Mouse (Mus musculus) heart, adult 2 months (tissue): ENCODE data around the gene Syce3. TPM values are rescaled to one million over a fixed set of nuclear protein-coding genes. Genes with fewer than 3 reads are reported as not detected.

Experiments
- DNase-seq, 2 experiments: peaks; one replicate each; pipeline ENCODE4 v3.0.0; 2021
- H3K27ac ChIP-seq: fragments of 200-600 bp; 2 replicates; pipeline ENCODE4 v1.8.1; 2022
- H3K27me3 ChIP-seq: fragments of 200-500 bp; 2 replicates; pipeline ENCODE4 v1.6.1; 2012; ENCODE audit warnings: mild to moderate bottlenecking, low read length, inconsistent platforms, mixed read lengths; ENCODE audit not compliant: control insufficient read depth, insufficient read depth
- H3K36me3 ChIP-seq: fragments of 200-500 bp; 2 replicates; pipeline ENCODE4 v1.6.1; 2012; ENCODE audit warnings: low read length, inconsistent platforms; ENCODE audit not compliant: control insufficient read depth, insufficient read depth
- H3K4me1 ChIP-seq: fragments of 200-500 bp; 2 replicates; pipeline ENCODE4 v1.6.1; 2011; ENCODE audit warnings: low read length; ENCODE audit not compliant: control insufficient read depth, insufficient read depth
- H3K4me3 ChIP-seq: fragments of 200-600 bp; 2 replicates; pipeline ENCODE4 v1.8.1; 2022
- H3K79me2 ChIP-seq: fragments of 200-500 bp; replicated peaks from 2 replicates; pipeline ENCODE4 v1.6.1; 2012; ENCODE audit warnings: mild to moderate bottlenecking, inconsistent platforms, low read length, moderate library complexity, mixed read lengths; ENCODE audit not compliant: control insufficient read depth, insufficient read depth
- H3K9ac ChIP-seq: fragments of 200-500 bp; 2 replicates; pipeline ENCODE4 v1.6.1; 2012; ENCODE audit warnings: low read depth, mild to moderate bottlenecking, control low read depth, inconsistent platforms, low read length, mixed read lengths
- CTCF ChIP-seq: fragments of 200-600 bp; IDR thresholded peaks from 2 replicates; pipeline ENCODE4 v1.8.1; 2022; ENCODE audit warnings: antibody characterized with exemption, mild to moderate bottlenecking, moderate library complexity
- EP300 ChIP-seq: fragments of 200-500 bp; IDR thresholded peaks from 2 replicates; pipeline ENCODE4 v1.6.1; 2011; ENCODE audit warnings: low read depth, low read length, control low read depth; ENCODE audit not compliant: insufficient read depth
- POLR2A ChIP-seq: fragments of 200-500 bp; IDR thresholded peaks from 2 replicates; pipeline ENCODE4 v1.6.1; 2011; ENCODE audit warnings: mild to moderate bottlenecking, low read depth, low read length, control low read depth; ENCODE audit not compliant: insufficient read depth
- WGBS: fragments of 180-500 bp; shearing (Covaris S2); methylation state at CpG from one replicate; pipeline ENCODE4 v1.1.7; 2018; 5-methylcytosine and 5-hydroxymethylcytosine counted together
- intact Hi-C: fragments of 180-260 bp; cut with DNase I; formaldehyde crosslinking; loops from one replicate; pipeline ENCODE4 v1.15.1; 2025
- polyA plus RNA-seq: library from polyadenylated mRNA; depleted of rRNA; stranded (reverse); fragments of >200 nt; gene quantifications from 2 replicates; pipeline ENCODE4 v1.2.3, GENCODE M21; 2012
- total RNA-seq, 2 experiments: library from RNA; stranded (reverse); gene quantifications; 2 replicates each; pipeline ENCODE4 v1.2.3; 2021

The Syce3 gene
- total and polyA plus RNA-seq, 3 experiments, result not detected

GRCm38 (mm10) chr15:89377938-89378828 is 32.1 kb downstream of the Syce3 start:
- Histone ChIP-seq H3K4me3 (peak overlapping the region; percentile 62), H3K4me1 (peaks cover 1% of the 10 kb centered on the region; the same call in 1 of the 2 replicates), H3K36me3 (no peaks in the 10 kb centered on the region), H3K27ac (peak overlapping the region; percentile 87), H3K79me2 (no peaks in the 10 kb centered on the region), H3K9ac (peak overlapping the region; percentile 35), H3K27me3 (0 out of 2 replicates have a peak, but pooled peaks cover 2% of the 10 kb centered on the region)
- intact Hi-C loops, result loop anchor here (10.0 kb wide), 1 partner anchor 233 kb away; the partner anchor contains the start of genes Mapk11 and Mapk12
- WGBS, result 20% methylated on average over 46 of the region's 46 CpGs
- TF ChIP-seq EP300 (no peak), CTCF (no peak), POLR2A (no peak)
- DNase-seq, result no peak

GRCm38 (mm10) chr15:89377362-89377761 is 32.9 kb downstream of the Syce3 start:
- Histone ChIP-seq H3K4me1 (peaks cover 7% of the 10 kb centered on the region), H3K27me3 (0 out of 2 replicates have a peak, but pooled peaks cover 2% of the 10 kb centered on the region)

GRCm38 (mm10) chr15:89376957-89377356 is 33.3 kb downstream of the Syce3 start, which contains the start of gene Tymp:
Gene Tymp (minus strand): TSS chr15:89377039.
- no peak within 1 kb of the TSS for H3K4me3 ChIP-seq
- H3K79me2 ChIP-seq, result no peaks in the 10 kb centered on the region
- no peaks in the 10 kb centered on the region for H3K36me3 ChIP-seq
- no peak within 1 kb of the TSS for H3K27ac ChIP-seq
- H3K4me1 ChIP-seq, result peaks cover 7% of the 10 kb centered on the region
- no peak for DNase-seq
- 42% methylated on average over 16 of the region's 16 CpGs for WGBS
- no peak within 1 kb of the TSS for H3K9ac ChIP-seq
- TF ChIP-seq CTCF (no peak), EP300 (no peak), POLR2A (no peak)
- intact Hi-C loops, result loop anchor here (10.0 kb wide), 1 partner anchor 232 kb away; the partner anchor contains the start of genes Mapk11 and Mapk12
- 0 out of 2 replicates have a peak, but pooled peaks cover 2% of the 10 kb centered on the region for H3K27me3 ChIP-seq

More at GRCm38 (mm10) chr15:89377362-89377761, 32.9 kb downstream of the Syce3 start:
- no peak overlapping the region for H3K27ac ChIP-seq
- intact Hi-C loops, result loop anchor here (10.0 kb wide), 1 partner anchor 233 kb away; the partner anchor contains the start of genes Mapk11 and Mapk12
- H3K36me3 ChIP-seq, result no peaks in the 10 kb centered on the region
- H3K9ac ChIP-seq, result no peak overlapping the region
- no peak for DNase-seq
- TF ChIP-seq CTCF, result no peak
- TF ChIP-seq EP300, result no peak
- no peak for TF ChIP-seq POLR2A
- no peak overlapping the region for H3K4me3 ChIP-seq
- no peaks in the 10 kb centered on the region for H3K79me2 ChIP-seq
- 14% methylated on average over 18 of the region's 18 CpGs for WGBS

GRCm38 (mm10) chr15:89376040-89376439 is 34.3 kb downstream of the Syce3 start:
- Histone ChIP-seq H3K36me3 (no peaks in the 10 kb centered on the region), H3K27me3 (0 out of 2 replicates have a peak, but pooled peaks cover 2% of the 10 kb centered on the region), H3K27ac (no peak overlapping the region), H3K4me1 (peaks cover 7% of the 10 kb centered on the region), H3K9ac (no peak overlapping the region), H3K79me2 (no peaks in the 10 kb centered on the region), H3K4me3 (no peak overlapping the region)
- WGBS, result 81% methylated on average over 7 of the region's 7 CpGs
- DNase-seq, result no peak
- intact Hi-C loops, result loop anchor here (10.0 kb wide), 1 partner anchor 231 kb away; the partner anchor contains the start of genes Mapk11 and Mapk12
- TF ChIP-seq CTCF (no peak), POLR2A (no peak), EP300 (no peak)

- Histone ChIP-seq H3K27ac (no peak overlapping the region; the same call in 1 of the 2 replicates), H3K27me3 (0 out of 2 replicates have a peak, but pooled peaks cover 2% of the 10 kb centered on the region), H3K79me2 (no peaks in the 10 kb centered on the region), H3K9ac (no peak overlapping the region), H3K4me3 (no peak overlapping the region), H3K36me3 (no peaks in the 10 kb centered on the region), H3K4me1 (peaks cover 7% of the 10 kb centered on the region)
- TF ChIP-seq POLR2A, result no peak
- no peak for TF ChIP-seq CTCF
- no peak for TF ChIP-seq EP300
- 88% methylated on average over 17 of the region's 17 CpGs for WGBS
- DNase-seq, result no peak
- intact Hi-C loops, result loop anchor here (2.0 to 10.0 kb wide), 3 partner anchors 54 to 230 kb away; partner anchors contain the start of genes C730034F03Rik, Chkb, Gm44502 and Mapk11
Measured at GRCm38 (mm10) chr15:89374801-89375534, 35.3 kb downstream of the Syce3 start.
